Mouse (Mus musculus): Measurements from ENCODE around the gene Kalrn. TPM values are rescaled to one million over a fixed set of nuclear protein-coding genes. Genes with fewer than 3 reads are reported as not detected.

The Kalrn gene
- polyA plus RNA-seq, 1 experiment from 2014 or later: 30.5 TPM

- Histone ChIP-seq H3K27ac (no peak overlapping the region), H3K36me3 (replicated peaks; ENCODE audit: control insufficient read depth, insufficient read depth) (no peaks in the 10 kb centered on the region), H3K9ac (no peak overlapping the region), H3K4me3 (replicated peaks; ENCODE audit: low read length) (no peak overlapping the region), H3K27me3 (ENCODE audit: control insufficient read depth, insufficient read depth, low read length) (no peaks in the 10 kb centered on the region), H3K4me1 (replicated peaks; ENCODE audit: control insufficient read depth, insufficient read depth, low read length) (no peaks in the 10 kb centered on the region), H3K9me3 (ENCODE audit: control insufficient read depth, low read length) (no peaks in the 10 kb centered on the region), H3K4me2 (replicated peaks) (no peak overlapping the region)
- DNase-seq (ENCODE audit: low spot score) (no peak), ATAC-seq (ENCODE audit: low FRiP score) (no peak)
These were observed 298.7 kb downstream of the Kalrn start for GRCm38 (mm10) chr16:34274607-34275006.

DNA sequence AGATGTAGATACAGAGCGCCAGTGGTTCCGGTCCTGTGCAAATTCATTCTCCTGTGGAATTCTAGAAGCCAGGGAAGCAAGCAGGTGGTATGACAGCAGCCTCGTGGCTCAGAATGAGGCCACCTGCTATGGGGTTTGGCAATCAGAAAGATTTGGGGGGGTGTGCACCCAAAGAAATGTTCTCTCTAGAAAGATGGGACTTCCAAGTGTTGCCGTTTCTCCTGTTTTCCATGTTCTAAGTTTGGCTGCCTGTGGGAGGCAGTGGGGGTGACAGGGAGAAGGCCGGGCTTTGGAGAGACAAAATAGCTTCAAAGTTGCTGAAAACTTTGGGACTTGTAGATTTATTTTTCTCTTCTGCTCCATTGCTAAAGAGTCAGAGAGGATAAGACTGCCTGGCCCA is 301.9 kb downstream of the Kalrn start:
- no peaks in the 10 kb centered on the region for H3K4me1 ChIP-seq (replicated peaks; ENCODE audit: control insufficient read depth, insufficient read depth, low read length)
- H3K4me2 ChIP-seq (replicated peaks): no peak overlapping the region
- no peak for ATAC-seq (ENCODE audit: low FRiP score)
- H3K36me3 ChIP-seq (replicated peaks; ENCODE audit: control insufficient read depth, insufficient read depth): no peaks in the 10 kb centered on the region
- H3K4me3 ChIP-seq (replicated peaks; ENCODE audit: low read length): no peak overlapping the region
- H3K27ac ChIP-seq: no peak overlapping the region
- DNase-seq (ENCODE audit: low spot score): no peak
- H3K27me3 ChIP-seq (ENCODE audit: control insufficient read depth, insufficient read depth, low read length): no peaks in the 10 kb centered on the region
- no peaks in the 10 kb centered on the region for H3K9me3 ChIP-seq (ENCODE audit: control insufficient read depth, low read length)
- whole genome bisulfite sequencing: 89% methylated on average over 5 of the region's 5 CpGs
- no peak overlapping the region for H3K9ac ChIP-seq

- Histone ChIP-seq H3K4me2 (replicated peaks) (no peak overlapping the region), H3K9me3 (ENCODE audit: control insufficient read depth, low read length) (no peaks in the 10 kb centered on the region), H3K27ac (no peak overlapping the region), H3K4me3 (replicated peaks; ENCODE audit: low read length) (no peak overlapping the region), H3K36me3 (replicated peaks; ENCODE audit: control insufficient read depth, insufficient read depth) (no peaks in the 10 kb centered on the region), H3K4me1 (replicated peaks; ENCODE audit: control insufficient read depth, insufficient read depth, low read length) (no peaks in the 10 kb centered on the region), H3K9ac (no peak overlapping the region), H3K27me3 (ENCODE audit: control insufficient read depth, insufficient read depth, low read length) (no peaks in the 10 kb centered on the region)
- no peak for ATAC-seq (ENCODE audit: low FRiP score)
- 85% methylated on average over 2 of the region's 2 CpGs for WGBS
- no peak for DNase-seq (ENCODE audit: low spot score)
These were observed 302.7 kb downstream of the Kalrn start for GRCm38 (mm10) chr16:34270681-34271080.

GRCm38 (mm10) chr16:34269642-34270041 is 303.7 kb downstream of the Kalrn start:
- DNase-seq (ENCODE audit: low spot score) (no peak), ATAC-seq (ENCODE audit: low FRiP score) (no peak)
- no peaks in the 10 kb centered on the region for H3K36me3 ChIP-seq (replicated peaks; ENCODE audit: control insufficient read depth, insufficient read depth)
- H3K9me3 ChIP-seq (ENCODE audit: control insufficient read depth, low read length): no peaks in the 10 kb centered on the region
- no peak overlapping the region for H3K4me3 ChIP-seq (replicated peaks; ENCODE audit: low read length)
- WGBS: 65% methylated on average over 8 of the region's 8 CpGs
- H3K27ac ChIP-seq: no peak overlapping the region
- H3K27me3 ChIP-seq (ENCODE audit: control insufficient read depth, insufficient read depth, low read length): no peaks in the 10 kb centered on the region
- H3K9ac ChIP-seq: no peak overlapping the region
- H3K4me2 ChIP-seq (replicated peaks): no peak overlapping the region
- no peaks in the 10 kb centered on the region for H3K4me1 ChIP-seq (replicated peaks; ENCODE audit: control insufficient read depth, insufficient read depth, low read length)

- 92% methylated on average over 1 of the region's 1 CpGs for WGBS
- H3K36me3 ChIP-seq (replicated peaks; ENCODE audit: control insufficient read depth, insufficient read depth): no peaks in the 10 kb centered on the region
- no peak overlapping the region for H3K4me3 ChIP-seq (replicated peaks; ENCODE audit: low read length)
- peaks cover 6% of the 10 kb centered on the region; the same call in 1 of the 2 replicates for H3K4me1 ChIP-seq (replicated peaks; ENCODE audit: control insufficient read depth, insufficient read depth, low read length)
- H3K4me2 ChIP-seq (replicated peaks): no peak overlapping the region
- no peak for ATAC-seq (ENCODE audit: low FRiP score)
- no peak for DNase-seq (ENCODE audit: low spot score)
- H3K27me3 ChIP-seq (ENCODE audit: control insufficient read depth, insufficient read depth, low read length): no peaks in the 10 kb centered on the region
- no peaks in the 10 kb centered on the region for H3K9me3 ChIP-seq (ENCODE audit: control insufficient read depth, low read length)
- no peak overlapping the region for H3K27ac ChIP-seq
- no peak overlapping the region for H3K9ac ChIP-seq
These were observed 305.6 kb downstream of the Kalrn start for GRCm38 (mm10) chr16:34267751-34268150.

GRCm38 (mm10) chr16:34264671-34265070 is 308.7 kb downstream of the Kalrn start:
- 89% methylated on average over 3 of the region's 3 CpGs for WGBS
- Histone ChIP-seq H3K4me2 (replicated peaks) (no peak overlapping the region), H3K36me3 (replicated peaks; ENCODE audit: control insufficient read depth, insufficient read depth) (no peaks in the 10 kb centered on the region), H3K27me3 (ENCODE audit: control insufficient read depth, insufficient read depth, low read length) (no peaks in the 10 kb centered on the region), H3K9me3 (ENCODE audit: control insufficient read depth, low read length) (no peaks in the 10 kb centered on the region), H3K4me1 (replicated peaks; ENCODE audit: control insufficient read depth, insufficient read depth, low read length) (peaks cover 12% of the 10 kb centered on the region), H3K9ac (no peak overlapping the region), H3K4me3 (replicated peaks; ENCODE audit: low read length) (no peak overlapping the region), H3K27ac (no peak overlapping the region)
- DNase-seq (ENCODE audit: low spot score): no peak
- ATAC-seq (ENCODE audit: low FRiP score): no peak

GRCm38 (mm10) chr16:34262731-34263460 is 310.4 kb downstream of the Kalrn start:
- Histone ChIP-seq H3K9me3 (ENCODE audit: control insufficient read depth, low read length) (no peaks in the 10 kb centered on the region), H3K9ac (no peak overlapping the region), H3K4me3 (replicated peaks; ENCODE audit: low read length) (no peak overlapping the region), H3K27me3 (ENCODE audit: control insufficient read depth, insufficient read depth, low read length) (no peaks in the 10 kb centered on the region), H3K36me3 (replicated peaks; ENCODE audit: control insufficient read depth, insufficient read depth) (no peaks in the 10 kb centered on the region), H3K4me1 (replicated peaks; ENCODE audit: control insufficient read depth, insufficient read depth, low read length) (peaks cover 12% of the 10 kb centered on the region), H3K27ac (no peak overlapping the region), H3K4me2 (replicated peaks) (no peak overlapping the region)
- WGBS: 59% methylated on average over 22 of the region's 22 CpGs
- no peak for DNase-seq (ENCODE audit: low spot score)
- 0 out of 2 replicates have a peak, but pooled peaks have one; percentile 7 for ATAC-seq (ENCODE audit: low FRiP score)

DNA sequence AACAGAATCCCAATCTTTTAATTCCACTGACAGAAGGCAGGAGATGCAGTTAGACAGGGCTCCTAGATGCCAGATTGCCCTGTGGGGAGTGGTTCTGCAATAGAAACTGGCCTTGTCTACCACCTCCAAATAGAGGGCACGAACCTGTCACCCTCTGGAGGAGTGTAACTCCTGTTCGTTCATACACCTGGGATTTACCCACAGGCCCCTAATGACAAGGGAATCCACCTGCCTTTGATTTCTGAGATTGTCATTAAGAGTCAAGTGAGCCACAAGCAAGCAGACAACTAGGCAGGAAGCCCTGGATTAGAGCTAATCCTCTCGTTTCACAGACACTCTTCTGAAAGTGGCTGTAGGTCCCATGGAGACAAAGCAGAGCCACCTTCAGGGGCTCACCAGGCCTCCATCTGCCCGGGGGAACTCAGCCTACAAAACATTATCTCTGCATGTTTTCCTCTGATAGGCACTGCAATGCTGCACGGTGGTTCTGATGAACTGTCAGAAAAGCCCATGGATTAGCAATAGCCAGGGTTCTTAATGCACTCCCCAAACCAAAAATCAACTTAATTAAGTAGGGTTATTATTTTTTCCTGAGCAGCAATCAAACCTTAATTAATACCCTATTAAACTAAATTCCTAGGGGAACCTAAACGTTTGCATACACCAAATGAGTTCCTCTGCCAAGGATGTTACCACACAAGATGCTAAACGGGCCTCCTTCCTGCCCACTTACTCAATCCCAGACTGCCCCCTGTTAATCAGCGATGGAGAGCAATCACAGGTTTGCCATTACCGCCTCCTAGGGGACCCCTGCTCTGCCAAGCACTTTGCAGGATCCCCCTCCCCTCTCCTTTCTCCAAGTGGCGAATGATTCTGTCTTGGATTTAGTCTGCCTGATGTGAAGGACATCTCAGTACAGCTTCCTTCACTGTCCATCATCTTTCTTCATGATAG is 312.1 kb downstream of the Kalrn start:
- Histone ChIP-seq H3K27ac (no peak overlapping the region; the same call in 1 of the 2 replicates), H3K36me3 (replicated peaks; ENCODE audit: control insufficient read depth, insufficient read depth) (no peaks in the 10 kb centered on the region), H3K4me3 (replicated peaks; ENCODE audit: low read length) (no peak overlapping the region), H3K9me3 (ENCODE audit: control insufficient read depth, low read length) (no peaks in the 10 kb centered on the region), H3K4me1 (replicated peaks; ENCODE audit: control insufficient read depth, insufficient read depth, low read length) (peaks cover 12% of the 10 kb centered on the region), H3K4me2 (replicated peaks) (no peak overlapping the region), H3K9ac (no peak overlapping the region), H3K27me3 (ENCODE audit: control insufficient read depth, insufficient read depth, low read length) (no peaks in the 10 kb centered on the region)
- peak; percentile 29 for DNase-seq (ENCODE audit: low spot score)
- ATAC-seq (ENCODE audit: low FRiP score): peak; percentile 71
- 34% methylated on average over 10 of the region's 10 CpGs for WGBS

DNA sequence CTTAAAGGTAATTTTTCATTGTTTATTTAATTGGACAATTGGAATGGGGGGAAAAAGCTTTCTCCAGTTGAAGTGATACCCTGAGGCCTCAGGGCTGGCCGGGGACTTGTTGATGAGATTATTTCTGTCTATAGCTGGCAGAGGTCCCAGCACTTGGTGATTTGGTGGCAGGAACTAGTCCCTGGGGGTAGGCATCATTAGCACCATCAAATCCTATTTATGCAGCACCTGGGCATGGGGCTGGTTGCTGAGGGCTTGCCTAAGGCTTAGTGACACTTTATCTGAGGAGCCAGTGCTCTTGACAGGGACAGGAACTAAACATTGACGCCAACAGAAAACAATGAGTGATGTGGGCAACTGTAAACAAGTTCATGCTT is 318.7 kb downstream of the Kalrn start:
- Histone ChIP-seq H3K27ac (peak overlapping the region; percentile 43; the same call in 1 of the 2 replicates), H3K4me1 (replicated peaks; ENCODE audit: control insufficient read depth, insufficient read depth, low read length) (peaks cover 13% of the 10 kb centered on the region; the same call in 1 of the 2 replicates), H3K27me3 (ENCODE audit: control insufficient read depth, insufficient read depth, low read length) (no peaks in the 10 kb centered on the region), H3K4me2 (replicated peaks) (no peak overlapping the region), H3K4me3 (replicated peaks; ENCODE audit: low read length) (no peak overlapping the region), H3K9me3 (ENCODE audit: control insufficient read depth, low read length) (no peaks in the 10 kb centered on the region), H3K9ac (no peak overlapping the region), H3K36me3 (replicated peaks; ENCODE audit: control insufficient read depth, insufficient read depth) (peaks cover 15% of the 10 kb centered on the region)
- peak; percentile 62; the same call in 1 of the 2 replicates for ATAC-seq (ENCODE audit: low FRiP score)
- peak; percentile 48 for DNase-seq (ENCODE audit: low spot score)
- WGBS: 16% methylated on average over 2 of the region's 2 CpGs

All from hindbrain, embryonic 14.5 days (tissue).